Mouse (Mus musculus) bone marrow macrophage, adult 2 months (primary cell): Measurements from ENCODE around the gene Amotl2. TPM values are rescaled to one million over a fixed set of nuclear protein-coding genes. Genes with fewer than 3 reads are reported as not detected.

Experiments
- H3K27ac ChIP-seq: 2 replicates; pipeline ENCODE4 v1.5.1; 2012; ENCODE audit warnings: low read depth, low read length; ENCODE audit not compliant: insufficient read depth
- H3K4me1 ChIP-seq: 2 replicates; pipeline ENCODE4 v1.6.1; 2012; ENCODE audit warnings: low read length; ENCODE audit not compliant: control insufficient read depth, insufficient read depth
- H3K4me3 ChIP-seq: 2 replicates; pipeline ENCODE4 v1.5.1; 2012; ENCODE audit warnings: mild to moderate bottlenecking, low read length, moderate library complexity; ENCODE audit not compliant: insufficient read depth
- CTCF ChIP-seq: IDR thresholded peaks from 2 replicates; pipeline ENCODE4 v1.5.1; 2012; ENCODE audit warnings: low read depth, mild to moderate bottlenecking, low read length, moderate library complexity
- POLR2A ChIP-seq: IDR thresholded peaks from 2 replicates; pipeline ENCODE4 v1.6.1; 2012; ENCODE audit warnings: mild to moderate bottlenecking, low read depth, low read length, borderline replicate concordance
- polyA plus RNA-seq: library from polyadenylated mRNA; stranded (reverse); fragments of >200 nt; gene quantifications from 2 replicates; pipeline ENCODE4 v1.2.4, GENCODE M21; 2012; ENCODE audit not compliant: missing spikeins, insufficient read depth, insufficient read length

Amotl2 gene
- polyA plus RNA-seq, 1 experiment: 1.2 TPM

GRCm38 (mm10) chr9:102726811-102727210 lies 10.3 kb downstream of the Amotl2 start:
- H3K27ac ChIP-seq: no peak overlapping the region
- H3K4me3 ChIP-seq: no peak overlapping the region
- H3K4me1 ChIP-seq: peaks cover 9% of the 10 kb centered on the region
- TF ChIP-seq CTCF (no peak), POLR2A (no peak)

GRCm38 (mm10) chr9:102727662-102728468 lies 11.4 kb downstream of the Amotl2 start:
- H3K27ac ChIP-seq: no peak overlapping the region

GRCm38 (mm10) chr9:102728469-102728747 lies 11.9 kb downstream of the Amotl2 start:
- peaks cover 9% of the 10 kb centered on the region for H3K4me1 ChIP-seq
- H3K27ac ChIP-seq: no peak overlapping the region
- no peak overlapping the region for H3K4me3 ChIP-seq
- no peak for TF ChIP-seq CTCF
- TF ChIP-seq POLR2A: no peak

More at GRCm38 (mm10) chr9:102727662-102728468, 11.4 kb downstream of the Amotl2 start:
- Histone ChIP-seq H3K4me1 (peaks cover 9% of the 10 kb centered on the region), H3K4me3 (no peak overlapping the region)
- TF ChIP-seq POLR2A: no peak
- no peak for TF ChIP-seq CTCF

DNA sequence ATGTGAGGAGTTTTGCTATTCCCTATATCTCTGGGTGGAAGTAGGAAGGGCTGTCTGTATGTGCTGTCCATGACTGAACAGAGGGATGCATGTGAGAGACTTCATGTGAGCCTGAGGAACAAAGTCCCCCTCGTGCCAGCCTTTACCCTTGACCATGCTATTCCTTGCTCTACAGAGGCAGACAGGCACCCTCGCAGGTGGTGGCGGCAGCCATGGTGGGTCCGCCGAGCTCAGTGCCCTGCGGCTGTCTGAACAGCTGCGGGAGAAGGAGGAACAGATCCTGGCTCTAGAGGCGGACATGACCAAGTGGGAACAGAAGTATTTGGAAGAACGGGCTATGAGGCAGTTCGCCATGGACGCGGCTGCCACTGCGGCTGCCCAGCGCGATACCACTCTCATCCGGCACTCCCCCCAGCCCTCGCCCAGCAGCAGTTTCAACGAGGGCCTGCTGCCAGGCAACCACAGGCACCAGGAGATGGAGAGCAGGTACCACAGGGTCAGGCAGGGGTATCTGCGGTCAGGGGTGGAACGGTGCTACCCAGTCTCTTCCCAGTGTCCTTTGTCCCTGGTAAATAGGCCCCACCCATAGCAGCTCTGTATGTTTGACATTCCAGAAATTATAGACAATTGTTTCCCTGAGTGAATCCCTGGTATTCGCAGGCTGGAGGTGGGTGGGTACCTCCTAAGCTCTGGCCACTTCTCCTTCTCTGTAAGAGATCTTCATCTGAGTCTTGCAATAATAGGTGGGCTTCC lies 12.8 kb downstream of the Amotl2 start:
- no peak for TF ChIP-seq POLR2A
- no peak for TF ChIP-seq CTCF

GRCm38 (mm10) chr9:102729876-102730413 lies 13.5 kb downstream of the Amotl2 start:
- Histone ChIP-seq H3K27ac (no peak overlapping the region), H3K4me3 (no peak overlapping the region), H3K4me1 (peaks cover 9% of the 10 kb centered on the region)
- TF ChIP-seq CTCF (no peak), POLR2A (no peak)

More for the DNA sequence above, 12.8 kb downstream of the Amotl2 start:
- H3K4me1 ChIP-seq: peaks cover 9% of the 10 kb centered on the region
- no peak overlapping the region for H3K27ac ChIP-seq
- H3K4me3 ChIP-seq: no peak overlapping the region

DNA sequence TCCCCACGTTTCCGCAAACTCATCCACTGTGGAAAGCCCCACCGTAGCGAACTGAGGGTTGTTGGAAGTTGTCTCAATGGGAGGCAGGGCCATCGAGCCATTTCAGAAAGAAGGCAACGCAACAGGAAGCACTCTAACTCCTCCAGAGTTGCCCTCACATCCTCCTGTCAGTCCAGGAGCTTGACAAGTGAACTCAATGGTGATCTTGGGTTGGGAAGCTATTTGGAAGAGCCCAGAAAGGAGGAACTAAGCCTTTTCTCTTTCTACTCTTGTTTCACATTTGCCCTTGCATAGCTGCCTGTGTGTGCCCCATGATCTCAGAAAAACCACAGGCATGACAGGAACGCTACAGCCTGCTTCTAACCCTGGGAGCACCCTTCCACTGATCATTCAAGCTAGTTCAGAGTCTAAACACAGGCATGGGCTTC lies 14.6 kb downstream of the Amotl2 start:
- peaks cover 9% of the 10 kb centered on the region for H3K4me1 ChIP-seq

DNA sequence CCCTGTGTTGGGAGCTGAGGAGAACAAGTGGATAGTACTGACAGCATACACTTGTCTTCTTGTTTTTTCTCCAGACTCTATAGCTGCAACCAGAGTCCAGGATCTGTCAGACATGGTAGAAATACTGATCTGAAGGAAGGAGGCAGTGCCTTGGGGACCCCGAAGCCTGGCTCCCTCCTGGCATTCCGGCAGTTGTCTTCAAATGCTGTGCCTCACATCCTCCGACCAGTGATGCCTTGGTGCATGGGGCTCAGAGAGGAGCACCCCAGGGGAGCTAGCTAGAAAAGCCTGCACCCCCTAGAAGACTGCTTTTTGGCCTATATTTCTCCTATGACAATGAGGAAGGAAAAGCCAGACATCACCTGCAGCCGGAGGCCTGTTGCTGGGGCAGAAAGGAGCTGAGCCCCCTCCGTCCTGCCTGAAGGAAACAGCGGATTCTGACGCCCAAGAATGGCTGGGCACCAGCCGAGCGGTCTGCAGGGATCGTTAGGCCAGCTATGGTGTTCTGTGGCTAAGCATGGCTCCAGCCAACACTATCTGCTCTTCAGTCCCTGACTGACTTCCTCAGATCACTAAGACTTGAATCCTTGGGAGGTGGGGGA lies 15.2 kb downstream of the Amotl2 start:
- H3K27ac ChIP-seq: no peak overlapping the region
- no peak overlapping the region for H3K4me3 ChIP-seq
- TF ChIP-seq POLR2A: no peak
- no peak for TF ChIP-seq CTCF
- peaks cover 9% of the 10 kb centered on the region for H3K4me1 ChIP-seq

More for the DNA sequence above, 14.6 kb downstream of the Amotl2 start:
- H3K27ac ChIP-seq: no peak overlapping the region
- TF ChIP-seq POLR2A: no peak
- TF ChIP-seq CTCF: no peak
- H3K4me3 ChIP-seq: no peak overlapping the region

GRCm38 (mm10) chr9:102732326-102732865 lies 15.9 kb downstream of the Amotl2 start:
- Histone ChIP-seq H3K4me1 (peaks cover 9% of the 10 kb centered on the region), H3K4me3 (no peak overlapping the region), H3K27ac (no peak overlapping the region)
- TF ChIP-seq CTCF (no peak), POLR2A (no peak)

DNA sequence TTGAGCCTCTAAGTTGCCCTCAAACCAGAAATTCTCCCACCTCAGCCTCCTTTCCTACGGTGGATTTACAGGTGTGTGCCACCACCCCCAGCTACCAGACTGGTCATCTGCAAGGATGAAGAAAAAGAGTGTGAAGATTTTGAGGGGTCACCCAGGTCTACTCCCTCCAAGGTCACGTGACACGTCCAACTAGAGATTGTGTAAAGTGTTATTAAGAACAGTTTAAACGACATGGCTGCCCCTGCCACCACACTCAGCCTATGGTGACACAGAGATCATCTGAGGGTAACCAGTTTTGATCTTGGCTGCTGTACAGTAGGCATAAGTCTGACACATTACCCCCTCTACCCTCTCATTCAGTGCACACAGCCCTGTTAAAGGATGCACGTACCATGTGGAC lies 17.0 kb downstream of the Amotl2 start:
- Histone ChIP-seq H3K27ac (no peak overlapping the region), H3K4me1 (peaks cover 9% of the 10 kb centered on the region), H3K4me3 (no peak overlapping the region)
- TF ChIP-seq CTCF: no peak
- TF ChIP-seq POLR2A: no peak
